Mouse (Mus musculus) fibroblast of lung, adult 2 months (primary cell): ENCODE measurements around the gene Vmn1r66.
"Not testable (repeated sequence)": the region's sequence is repeated elsewhere in the genome, so short reads cannot be mapped to it uniquely, and the experiment has no call there.

Experiments used
- DNase-seq: peaks from one replicate; pipeline ENCODE4 v3.0.0-alpha.2; 2011; ENCODE audit warnings: low read depth

The Vmn1r66 gene

GRCm38 (mm10) chr7:10277906-10278305 is at the start of gene Vmn1r66:
Gene Vmn1r66 (minus strand): TSS chr7:10278006.
- no peak for DNase-seq

GRCm38 (mm10) chr7:10325462-10325861 is 47.7 kb upstream of the Vmn1r66 start:
- not testable (repeated sequence) for DNase-seq

GRCm38 (mm10) chr7:10252075-10252474 is 25.7 kb downstream of the Vmn1r66 start:
- DNase-seq, result no peak

- DNase-seq, result no peak
Observed at GRCm38 (mm10) chr7:10249146-10249545, 28.7 kb downstream of the Vmn1r66 start.
